Mouse (Mus musculus) lung, adult 2 months (tissue): ENCODE data around the gene Pigb. TPM values are rescaled to one million over a fixed set of nuclear protein-coding genes. Genes with fewer than 3 reads are reported as not detected.

Experiments
- DNase-seq: peaks from one replicate; pipeline ENCODE4 v3.0.0; 2022
- H3K4me1 ChIP-seq: fragments of 200-500 bp; 2 replicates; pipeline ENCODE4 v1.6.1; 2011; ENCODE audit warnings: low read length; ENCODE audit not compliant: control insufficient read depth, insufficient read depth
- H3K4me3 ChIP-seq: fragments of 200-500 bp; replicated peaks from 2 replicates; pipeline ENCODE3; 2011; ENCODE audit warnings: low read depth, mild to moderate bottlenecking, control low read depth, low read length; ENCODE audit errors: extremely low read depth
- CTCF ChIP-seq: fragments of 200-500 bp; IDR thresholded peaks from 2 replicates; pipeline ENCODE4 v1.5.1; 2011; ENCODE audit warnings: mild to moderate bottlenecking, low read length, control low read depth; ENCODE audit not compliant: insufficient read depth
- POLR2A ChIP-seq: fragments of 200-500 bp; IDR thresholded peaks from 2 replicates; pipeline ENCODE4 v1.6.1; 2011; ENCODE audit warnings: low read depth, mild to moderate bottlenecking, control low read depth, low read length, borderline replicate concordance; ENCODE audit errors: extremely low read depth
- WGBS: fragments of 180-500 bp; shearing (Covaris S2); methylation state at CpG from one replicate; pipeline ENCODE4 v1.1.7; 2018; 5-methylcytosine and 5-hydroxymethylcytosine counted together
- polyA plus RNA-seq: library from polyadenylated mRNA; depleted of rRNA; stranded (reverse); fragments of >200 nt; gene quantifications from 2 replicates; pipeline ENCODE4 v1.2.3, GENCODE M21; 2012

The Pigb gene
- polyA plus RNA-seq, 1 experiment, result 12.1 TPM

DNA sequence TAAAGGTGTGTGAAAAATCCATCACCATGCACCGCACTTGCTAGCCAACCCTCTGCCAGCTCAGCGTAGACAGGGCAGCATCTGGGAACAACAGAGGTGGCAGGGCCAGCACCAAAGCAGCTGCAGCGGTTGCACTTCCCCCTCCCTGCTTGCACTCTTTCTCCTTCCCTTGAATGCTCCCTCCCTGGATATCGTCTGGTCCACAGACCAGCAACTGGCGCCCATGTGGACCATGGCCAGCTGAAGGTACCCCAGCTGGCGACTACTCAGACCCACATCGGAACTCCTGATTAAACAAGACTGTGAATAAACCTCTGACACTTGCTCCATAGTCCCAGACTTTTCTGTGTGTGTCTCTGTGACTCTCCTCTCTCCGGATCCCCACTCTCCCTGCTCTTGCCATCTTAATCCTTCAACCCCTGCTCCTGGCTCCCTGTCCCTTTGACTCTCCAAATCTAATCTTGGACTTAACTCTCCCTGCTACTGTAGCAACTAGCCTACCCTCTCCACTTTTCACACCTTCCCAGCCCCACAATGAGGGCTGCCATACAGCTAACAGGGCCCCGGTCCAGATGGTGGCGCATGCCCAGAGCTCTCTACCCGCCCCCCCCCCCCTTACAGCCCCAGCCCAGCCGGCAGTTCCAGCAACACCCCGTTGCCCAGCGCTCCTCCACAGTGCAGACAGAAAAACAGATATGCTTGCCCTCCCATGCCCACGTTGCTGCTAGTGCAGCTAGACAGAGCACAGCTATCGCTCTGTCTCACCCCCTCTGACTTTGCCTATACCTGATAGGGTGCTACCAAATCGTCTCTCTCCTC is 14.2 kb downstream of the Pigb start:
- 49% methylated on average over 17 of the region's 17 CpGs for WGBS

DNA sequence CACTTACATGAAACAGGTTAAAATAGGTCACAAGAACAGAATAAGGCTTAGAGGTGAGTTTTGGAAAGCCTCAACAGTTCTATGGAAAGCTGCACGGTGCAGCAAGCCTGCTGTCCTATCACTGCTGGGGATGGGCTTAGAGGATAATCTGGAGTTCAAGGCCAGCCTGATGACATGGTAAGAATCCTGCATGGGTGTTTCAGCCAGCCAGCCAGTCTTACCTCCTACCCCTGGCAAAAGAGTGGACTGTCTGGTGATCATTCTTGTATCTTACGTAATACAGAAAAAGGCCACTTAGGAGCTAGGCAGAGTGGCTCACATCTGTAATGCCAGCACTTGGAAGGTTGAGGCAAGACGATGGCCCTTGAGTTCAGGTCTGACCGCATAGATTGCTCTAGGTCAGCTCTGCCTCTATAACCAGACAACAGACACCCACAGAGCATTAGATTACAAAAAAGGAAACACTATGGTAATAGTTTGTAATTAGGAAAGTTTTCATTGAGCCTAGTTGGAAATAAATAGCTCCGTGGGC is 19.5 kb downstream of the Pigb start:
- no peaks in the 10 kb centered on the region for H3K4me1 ChIP-seq
- no peak for TF ChIP-seq CTCF
- no peak for TF ChIP-seq POLR2A
- no peak for DNase-seq
- whole genome bisulfite sequencing, result 80% methylated on average over 5 of the region's 5 CpGs
- H3K4me3 ChIP-seq, result no peak overlapping the region

More for the DNA sequence above, 14.2 kb downstream of the Pigb start:
- Histone ChIP-seq H3K4me1 (no peaks in the 10 kb centered on the region), H3K4me3 (no peak overlapping the region)
- no peak for DNase-seq
- TF ChIP-seq CTCF (no peak), POLR2A (no peak)

DNA sequence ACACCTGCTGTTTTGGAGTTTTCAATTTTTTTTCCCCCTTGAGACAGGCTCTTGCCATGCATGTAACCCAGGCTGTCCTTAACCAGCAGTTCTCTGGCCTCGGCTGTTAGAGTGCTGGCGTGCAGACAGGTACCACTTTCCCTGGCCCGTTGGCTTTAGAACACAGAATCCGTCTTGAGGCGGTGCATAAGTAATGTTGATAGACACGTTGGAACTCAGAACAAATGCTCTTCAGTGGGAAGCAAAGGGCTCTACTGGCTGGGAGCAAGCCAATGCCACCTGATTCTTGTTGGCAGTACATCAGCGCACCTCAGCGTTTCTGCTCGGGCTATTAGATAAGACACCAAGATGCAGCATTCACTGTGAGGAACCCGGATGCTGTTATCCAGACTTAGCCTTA is 20.3 kb downstream of the Pigb start:
- 73% methylated on average over 10 of the region's 10 CpGs for WGBS
- DNase-seq, result peak; percentile 33

DNA sequence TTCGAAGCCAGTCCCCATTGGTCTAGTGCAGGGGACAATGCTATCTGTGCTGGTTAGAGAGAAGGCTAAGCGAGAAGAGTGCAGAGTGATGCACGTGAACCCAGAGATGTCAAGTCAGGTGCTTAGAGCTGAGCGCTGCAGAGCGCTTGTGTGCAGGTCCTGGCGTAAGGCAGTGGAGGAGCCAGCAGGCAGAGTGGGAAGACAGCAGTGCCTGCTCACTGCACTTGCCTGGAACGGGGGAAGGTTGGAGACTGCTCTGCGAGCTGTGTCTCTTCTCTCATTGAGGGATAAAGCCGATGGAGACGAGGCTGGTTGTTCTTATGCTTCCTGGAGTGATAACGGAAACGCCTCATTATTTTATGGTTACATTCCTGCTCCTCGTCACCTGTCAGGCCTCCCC is 25.5 kb downstream of the Pigb start:
- DNase-seq, result no peak
- no peaks in the 10 kb centered on the region for H3K4me1 ChIP-seq
- no peak overlapping the region for H3K4me3 ChIP-seq
- TF ChIP-seq POLR2A (no peak), CTCF (no peak)
- 82% methylated on average over 13 of the region's 13 CpGs for WGBS

More for the DNA sequence above, 20.3 kb downstream of the Pigb start:
- Histone ChIP-seq H3K4me1 (no peaks in the 10 kb centered on the region), H3K4me3 (no peak overlapping the region)
- TF ChIP-seq POLR2A, result no peak
- TF ChIP-seq CTCF, result no peak

DNA sequence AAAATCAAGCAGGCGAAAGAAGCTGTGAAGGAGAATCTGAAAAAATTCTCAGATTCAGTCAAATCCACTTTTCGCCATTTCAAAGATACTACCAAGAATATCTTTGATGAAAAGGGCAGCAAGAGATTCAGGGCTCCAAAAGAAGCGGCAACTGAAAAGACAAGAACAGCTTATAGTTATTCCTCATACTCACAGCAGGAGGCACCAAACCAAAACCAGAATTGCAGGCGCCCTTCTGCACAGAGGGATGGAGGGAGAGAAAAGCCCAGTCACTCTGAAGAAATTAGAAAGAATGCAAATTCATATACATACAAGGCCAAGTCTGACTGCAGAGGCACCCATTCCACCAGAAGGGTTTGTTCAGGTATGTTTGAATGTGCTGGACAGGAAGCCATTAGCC is 27.5 kb downstream of the Pigb start:
- no peak for DNase-seq
- no peak for TF ChIP-seq CTCF
- TF ChIP-seq POLR2A, result no peak
- Histone ChIP-seq H3K4me3 (no peak overlapping the region), H3K4me1 (0 out of 2 replicates have a peak, but pooled peaks cover 2% of the 10 kb centered on the region)
- WGBS, result 88% methylated on average over 4 of the region's 4 CpGs

DNA sequence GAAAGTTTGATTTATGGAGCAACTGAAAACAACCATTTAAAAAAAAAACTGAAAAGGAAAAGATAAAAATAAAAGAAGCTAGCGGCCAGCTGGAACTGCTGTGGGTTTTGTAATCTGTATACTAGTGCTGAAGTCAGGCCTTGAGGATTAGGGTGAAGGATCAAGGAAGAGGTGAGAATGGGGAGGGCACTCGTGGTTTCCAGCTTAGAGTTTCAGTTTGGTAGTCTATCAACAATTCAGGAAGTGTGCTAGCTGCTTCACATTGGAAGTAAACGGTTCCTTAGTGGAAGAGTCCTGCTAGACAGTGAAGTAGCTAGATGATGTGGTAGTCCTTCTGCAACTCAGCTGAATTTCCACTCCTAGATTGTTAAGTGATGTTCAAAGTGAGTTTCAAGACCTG is 31.8 kb downstream of the Pigb start:
- no peak for DNase-seq
- 32% methylated on average over 3 of the region's 3 CpGs for WGBS
- H3K4me3 ChIP-seq, result no peak overlapping the region
- TF ChIP-seq POLR2A (no peak), CTCF (no peak)
- 0 out of 2 replicates have a peak, but pooled peaks cover 4% of the 10 kb centered on the region for H3K4me1 ChIP-seq

DNA sequence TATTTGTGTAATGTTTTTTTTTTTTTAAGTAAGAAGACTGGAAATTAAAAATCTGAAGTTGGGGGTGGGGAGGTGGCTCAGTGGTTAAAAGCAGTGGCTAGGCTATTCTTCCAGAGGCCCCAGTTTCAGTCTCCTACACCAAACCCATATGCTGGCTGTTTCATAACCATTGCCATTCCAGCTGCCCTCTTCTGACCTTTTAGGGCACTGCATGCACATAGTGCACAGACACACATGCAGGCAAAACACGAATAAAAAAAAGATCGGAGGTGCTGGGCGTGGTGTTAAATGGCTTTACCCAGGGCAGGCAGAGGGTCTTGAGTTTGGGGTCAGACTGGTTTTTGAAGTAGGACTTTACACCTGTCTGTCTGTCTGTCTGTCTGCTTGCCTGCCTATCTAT is 34.0 kb downstream of the Pigb start:
- no peak overlapping the region for H3K4me3 ChIP-seq
- WGBS, result 97% methylated on average over 3 of the region's 3 CpGs
- no peak for DNase-seq
- 0 out of 2 replicates have a peak, but pooled peaks cover 4% of the 10 kb centered on the region for H3K4me1 ChIP-seq
- no peak for TF ChIP-seq CTCF
- TF ChIP-seq POLR2A, result no peak

DNA sequence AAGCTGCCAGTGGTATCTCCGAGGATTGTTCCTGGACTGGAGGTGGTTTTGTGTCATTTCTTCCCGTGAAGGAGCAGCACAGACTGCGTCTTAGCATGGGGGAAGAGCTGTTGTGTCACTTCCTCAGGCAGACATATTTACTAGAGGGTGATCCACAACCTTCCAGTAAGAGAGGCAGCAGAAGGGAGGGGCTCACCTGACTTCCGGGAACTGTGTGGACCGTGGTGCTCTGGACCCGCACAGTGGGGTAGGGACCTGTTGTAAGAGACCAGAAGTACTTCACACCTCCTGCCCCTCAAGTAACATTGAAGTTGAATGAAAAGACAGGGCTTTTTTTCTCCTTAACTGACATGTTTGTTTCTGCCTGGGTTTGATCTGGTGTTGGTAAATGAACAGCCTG is 35.1 kb downstream of the Pigb start:
- H3K4me1 ChIP-seq, result 0 out of 2 replicates have a peak, but pooled peaks cover 4% of the 10 kb centered on the region
- no peak overlapping the region for H3K4me3 ChIP-seq
- DNase-seq, result no peak
- WGBS, result 59% methylated on average over 6 of the region's 6 CpGs
- TF ChIP-seq POLR2A (no peak), CTCF (no peak)

DNA sequence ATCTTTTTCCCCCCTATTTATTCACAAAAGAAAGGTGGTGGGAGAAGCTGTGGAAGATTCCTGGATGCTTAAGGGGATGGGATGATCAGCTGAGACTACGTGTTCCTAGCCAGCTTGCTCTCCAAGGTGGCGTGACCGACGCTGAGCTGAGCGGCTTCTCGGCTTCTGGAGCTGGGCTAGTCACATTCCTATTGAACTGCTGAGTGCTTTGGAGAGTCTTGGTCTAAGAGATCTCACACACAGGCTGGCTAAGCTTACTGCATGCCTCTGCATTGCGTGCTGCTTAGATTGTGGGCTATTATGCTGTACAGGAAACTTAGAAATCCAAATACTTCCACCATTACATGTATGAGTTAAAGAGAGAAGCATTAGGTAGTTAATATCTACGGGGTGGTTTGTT is 36.1 kb downstream of the Pigb start:
- WGBS, result 75% methylated on average over 8 of the region's 8 CpGs
- DNase-seq, result no peak
- Histone ChIP-seq H3K4me1 (0 out of 2 replicates have a peak, but pooled peaks cover 4% of the 10 kb centered on the region), H3K4me3 (no peak overlapping the region)
- TF ChIP-seq CTCF (no peak), POLR2A (no peak)

DNA sequence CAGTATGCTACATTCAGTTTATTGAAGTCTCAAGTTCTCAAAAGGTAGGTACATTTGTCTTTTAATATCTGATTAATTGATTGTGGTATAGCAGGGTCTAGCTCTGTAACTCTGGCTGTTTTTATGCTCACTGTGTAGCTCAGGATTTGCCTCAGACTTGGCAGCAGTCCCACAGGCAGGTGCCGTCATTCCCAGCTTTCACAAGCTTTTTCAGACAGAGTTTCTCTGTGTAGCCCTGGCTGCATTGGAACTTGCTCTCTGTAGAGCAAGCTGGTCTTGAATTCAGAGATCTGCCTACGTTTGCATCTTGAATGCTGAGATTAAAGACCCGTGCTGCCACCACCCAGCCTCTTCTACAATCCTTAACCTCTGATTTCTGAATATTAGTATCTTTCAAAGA is 38.0 kb downstream of the Pigb start:
- 56% methylated on average over 3 of the region's 3 CpGs for whole genome bisulfite sequencing
- H3K4me3 ChIP-seq, result no peak overlapping the region
- TF ChIP-seq CTCF (no peak), POLR2A (no peak)
- H3K4me1 ChIP-seq, result 0 out of 2 replicates have a peak, but pooled peaks cover 2% of the 10 kb centered on the region
- no peak for DNase-seq
